Mouse (Mus musculus) embryonic facial prominence, embryonic 12.5 days (tissue): ENCODE results near the gene Sel1l. TPM values are rescaled to one million over a fixed set of nuclear protein-coding genes. Genes with fewer than 3 reads are reported as not detected.

Experiments
- ATAC-seq: fragments of 200-750 bp; cut with Nextera tagmentation; 2 replicates; pipeline ENCODE4 v1.8.0; 2017; ENCODE audit not compliant: insufficient number of reproducible peaks, insufficient read depth, low FRiP score, low TSS enrichment
- H3K27ac ChIP-seq: fragments of 300-500 bp; sonication (generic); 2 replicates; pipeline ENCODE4 v1.5.1; 2016; ENCODE audit warnings: mild to moderate bottlenecking
- H3K27me3 ChIP-seq: fragments of 300-500 bp; sonication (generic); 2 replicates; pipeline ENCODE4 v1.6.1; 2016; ENCODE audit warnings: mild to moderate bottlenecking, moderate library complexity
- H3K36me3 ChIP-seq: fragments of 300-500 bp; sonication (generic); 2 replicates; pipeline ENCODE4 v1.6.1; 2016; ENCODE audit warnings: mild to moderate bottlenecking
- H3K4me1 ChIP-seq: fragments of 300-500 bp; sonication (generic); 2 replicates; pipeline ENCODE4 v1.6.1; 2016
- H3K4me2 ChIP-seq: fragments of 300-500 bp; sonication (generic); replicated peaks from 2 replicates; pipeline ENCODE4 v1.6.1; 2016; ENCODE audit warnings: mild to moderate bottlenecking, moderate library complexity
- H3K4me3 ChIP-seq: fragments of 300-500 bp; sonication (generic); 2 replicates; pipeline ENCODE4 v1.5.1; 2016; ENCODE audit warnings: mild to moderate bottlenecking
- H3K9ac ChIP-seq: fragments of 300-500 bp; sonication (generic); 2 replicates; pipeline ENCODE4 v1.6.1; 2016; ENCODE audit warnings: mild to moderate bottlenecking, moderate library complexity
- H3K9me3 ChIP-seq: fragments of 300-500 bp; sonication (generic); 2 replicates; pipeline ENCODE4 v1.6.1; 2016; ENCODE audit warnings: mild to moderate bottlenecking, moderate library complexity
- WGBS: fragments of 180-500 bp; shearing (Covaris S2); methylation state at CpG from one replicate; pipeline ENCODE4 v1.1.7; 2016; 5-methylcytosine and 5-hydroxymethylcytosine counted together
- polyA plus RNA-seq: library from polyadenylated mRNA; unstranded; fragments of >200 nt; fragmentation: Nextera tagmentation; extraction: Ambion mirVana; gene quantifications from 2 replicates; pipeline ENCODE4 v1.2.1, GENCODE M21; 2016

The Sel1l gene
- polyA plus RNA-seq, 1 experiment from 2014 or later, result 86.1 TPM

GRCm38 (mm10) chr12:91774811-91775284 is 74.1 kb downstream of the Sel1l start:
- no peak for ATAC-seq
- Histone ChIP-seq H3K27me3 (peaks cover 6% of the 10 kb centered on the region; the same call in 1 of the 2 replicates), H3K9me3 (no peaks in the 10 kb centered on the region), H3K4me2 (no peak overlapping the region), H3K4me1 (peaks cover 4% of the 10 kb centered on the region; the same call in 1 of the 2 replicates), H3K4me3 (no peak overlapping the region), H3K9ac (no peak overlapping the region), H3K27ac (no peak overlapping the region), H3K36me3 (no peaks in the 10 kb centered on the region)
- WGBS, result 62% methylated on average over 8 of the region's 8 CpGs

- Histone ChIP-seq H3K27me3 (no peaks in the 10 kb centered on the region), H3K9me3 (no peaks in the 10 kb centered on the region), H3K9ac (no peak overlapping the region), H3K36me3 (no peaks in the 10 kb centered on the region), H3K4me3 (no peak overlapping the region), H3K4me1 (peaks cover 19% of the 10 kb centered on the region), H3K27ac (no peak overlapping the region), H3K4me2 (no peak overlapping the region)
- ATAC-seq, result no peak
- WGBS, result 76% methylated on average over 2 of the region's 2 CpGs
Observed at GRCm38 (mm10) chr12:91768871-91769270, 80.1 kb downstream of the Sel1l start.

GRCm38 (mm10) chr12:91768176-91768575 is 80.8 kb downstream of the Sel1l start:
- no peak overlapping the region for H3K27ac ChIP-seq
- no peaks in the 10 kb centered on the region for H3K9me3 ChIP-seq
- no peaks in the 10 kb centered on the region for H3K27me3 ChIP-seq
- H3K4me2 ChIP-seq, result no peak overlapping the region
- peaks cover 19% of the 10 kb centered on the region for H3K4me1 ChIP-seq
- no peak for ATAC-seq
- H3K36me3 ChIP-seq, result no peaks in the 10 kb centered on the region
- no peak overlapping the region for H3K9ac ChIP-seq
- 87% methylated on average over 6 of the region's 6 CpGs for WGBS
- H3K4me3 ChIP-seq, result no peak overlapping the region

GRCm38 (mm10) chr12:91766338-91767107 is 82.4 kb downstream of the Sel1l start:
- Histone ChIP-seq H3K4me3 (no peak overlapping the region), H3K27me3 (no peaks in the 10 kb centered on the region), H3K4me1 (peaks cover 19% of the 10 kb centered on the region), H3K4me2 (0 out of 2 replicates have a peak overlapping the region, but pooled peaks have one; percentile 7), H3K27ac (no peak overlapping the region), H3K36me3 (no peaks in the 10 kb centered on the region), H3K9me3 (no peaks in the 10 kb centered on the region), H3K9ac (no peak overlapping the region)
- peak; percentile 75 for ATAC-seq
- 58% methylated on average over 14 of the region's 14 CpGs for WGBS

GRCm38 (mm10) chr12:91765504-91765903 is 83.5 kb downstream of the Sel1l start:
- no peak for ATAC-seq
- Histone ChIP-seq H3K36me3 (no peaks in the 10 kb centered on the region), H3K27me3 (no peaks in the 10 kb centered on the region), H3K4me3 (no peak overlapping the region), H3K9ac (no peak overlapping the region), H3K4me1 (peaks cover 19% of the 10 kb centered on the region), H3K9me3 (no peaks in the 10 kb centered on the region), H3K27ac (no peak overlapping the region), H3K4me2 (no peak overlapping the region)
- 58% methylated on average over 13 of the region's 13 CpGs for WGBS

- WGBS, result 17% methylated on average over 2 of the region's 2 CpGs
- no peak overlapping the region for H3K4me2 ChIP-seq
- peaks cover 19% of the 10 kb centered on the region for H3K4me1 ChIP-seq
- H3K4me3 ChIP-seq, result no peak overlapping the region
- no peaks in the 10 kb centered on the region for H3K36me3 ChIP-seq
- no peak for ATAC-seq
- no peaks in the 10 kb centered on the region for H3K27me3 ChIP-seq
- H3K27ac ChIP-seq, result no peak overlapping the region
- no peak overlapping the region for H3K9ac ChIP-seq
- H3K9me3 ChIP-seq, result no peaks in the 10 kb centered on the region
Observed at GRCm38 (mm10) chr12:91765054-91765453, 83.9 kb downstream of the Sel1l start.

- H3K4me2 ChIP-seq, result no peak overlapping the region
- peaks cover 19% of the 10 kb centered on the region for H3K4me1 ChIP-seq
- H3K9ac ChIP-seq, result no peak overlapping the region
- H3K36me3 ChIP-seq, result no peaks in the 10 kb centered on the region
- H3K27ac ChIP-seq, result no peak overlapping the region
- H3K27me3 ChIP-seq, result no peaks in the 10 kb centered on the region
- H3K4me3 ChIP-seq, result no peak overlapping the region
- ATAC-seq, result no peak
- H3K9me3 ChIP-seq, result no peaks in the 10 kb centered on the region
- 62% methylated on average over 2 of the region's 2 CpGs for WGBS
Observed at GRCm38 (mm10) chr12:91764471-91764870, 84.5 kb downstream of the Sel1l start.

GRCm38 (mm10) chr12:91759836-91760235 is 89.1 kb downstream of the Sel1l start:
- Histone ChIP-seq H3K36me3 (no peaks in the 10 kb centered on the region), H3K4me2 (no peak overlapping the region), H3K27me3 (no peaks in the 10 kb centered on the region), H3K9ac (no peak overlapping the region), H3K27ac (no peak overlapping the region), H3K9me3 (no peaks in the 10 kb centered on the region), H3K4me1 (peaks cover 15% of the 10 kb centered on the region), H3K4me3 (no peak overlapping the region)
- WGBS, result 89% methylated on average over 3 of the region's 3 CpGs
- ATAC-seq, result no peak

GRCm38 (mm10) chr12:91757854-91758562 is 90.9 kb downstream of the Sel1l start:
- H3K4me2 ChIP-seq, result no peak overlapping the region
- no peaks in the 10 kb centered on the region for H3K27me3 ChIP-seq
- H3K36me3 ChIP-seq, result no peaks in the 10 kb centered on the region
- no peak overlapping the region for H3K9ac ChIP-seq
- peaks cover 7% of the 10 kb centered on the region; the same call in 1 of the 2 replicates for H3K4me1 ChIP-seq
- no peak for ATAC-seq
- H3K27ac ChIP-seq, result no peak overlapping the region
- no peak overlapping the region for H3K4me3 ChIP-seq
- WGBS, result 87% methylated on average over 13 of the region's 13 CpGs
- H3K9me3 ChIP-seq, result no peaks in the 10 kb centered on the region

GRCm38 (mm10) chr12:91756562-91757166 is 92.3 kb downstream of the Sel1l start:
- no peak for ATAC-seq
- Histone ChIP-seq H3K4me2 (no peak overlapping the region), H3K9me3 (no peaks in the 10 kb centered on the region), H3K27ac (no peak overlapping the region), H3K4me3 (no peak overlapping the region), H3K27me3 (no peaks in the 10 kb centered on the region), H3K4me1 (peaks cover 7% of the 10 kb centered on the region; the same call in 1 of the 2 replicates), H3K36me3 (no peaks in the 10 kb centered on the region), H3K9ac (no peak overlapping the region)
- 40% methylated on average over 5 of the region's 5 CpGs for WGBS
